12 mouse cellular contexts compared by ENCODE assay signal in genomic region chr10:70455886-70456305, GRCm38 (mm10). TPM values are rescaled to one million over a fixed set of nuclear protein-coding genes. Genes with fewer than 3 reads are reported as not detected.
DNase-seq lines count a peak whose midpoint lies in the region; ATAC-seq lines count a peak whose summit lies in the region.
"Had no signal": no experiment of that assay in that cellular context is flagged by ENCODE, and none has a peak within 500 bp of the region (broad histone marks: within the 10 kb centered on the region; RNA-seq: fewer than 3 reads in every experiment).

No protein-coding gene starts in this region.

- ATAC-seq in erythroblast, adult 5-6 weeks (replicated peaks; ENCODE audit: low FRiP score, poor library complexity, severe bottlenecking), result no peak

- DNase-seq in layer of hippocampus, adult 8-10 months (ENCODE audit: low spot score in 2 of 2), result peak; percentile 57 to 58
- DNase-seq in layer of hippocampus, postnatal 10 days (ENCODE audit: low spot score in 2 of 2), result no peak
- DNase-seq in right cerebral cortex, adult 18-20 months, result peak; percentile 79
- DNase-seq in right cerebral cortex, postnatal 14 days, result no peak
- DNase-seq in left cerebral cortex, adult 18-20 months (ENCODE audit: low spot score in 2 of 2), result peak; percentile 53 to 74
- peak; percentile 56 to 60 for DNase-seq in right cerebral cortex, postnatal 36 days (ENCODE audit: low spot score in 2 of 2)
- DNase-seq in spleen, postnatal 4 days (ENCODE audit: low spot score in 2 of 2), result no peak
- DNase-seq: adrenal gland, postnatal 36 days; cerebellum, postnatal 36 days; gastrocnemius, postnatal 25 days; midbrain, embryonic 14.5 days had no signal

RNA-seq across cellular contexts. Expression of gene Fam13c, which starts 15.6 kb away (rescaled TPM):
- total RNA-seq in layer of hippocampus, adult 8-10 months (2022), result 10 to 100 TPM; 80.3 to 85.3 (median 82.6) TPM
- 10 to 100 TPM; 60.0 to 61.9 TPM for total RNA-seq in layer of hippocampus, postnatal 10 days (2021)
- 10 to 100 TPM; 68.1 to 71.9 TPM for total RNA-seq in left cerebral cortex, adult 18-20 months (2021)
- total RNA-seq in erythroblast, adult 5-6 weeks (2015; ENCODE audit: low replicate concordance), result not detected in 2 replicates
- total RNA-seq in erythroblast, adult 5-6 weeks (2017; ENCODE audit: low replicate concordance), result not detected in 2 replicates

Comparison
In these comparisons a context has a peak if more than half of its experiments do, and no peak if none do; other contexts are left out.
1. DNase-seq: peak in layer of hippocampus, adult 8-10 months (2 of 2), right cerebral cortex, adult 18-20 months (single experiment), left cerebral cortex, adult 18-20 months (2 of 2) and right cerebral cortex, postnatal 36 days (2 of 2); none in layer of hippocampus, postnatal 10 days (0 of 2), right cerebral cortex, postnatal 14 days (single experiment) and spleen, postnatal 4 days (0 of 2).
2. RNA of gene Fam13c, which starts 15.6 kb away (total RNA-seq): 80.3 to 85.3 TPM in layer of hippocampus, adult 8-10 months, 68.1 to 71.9 TPM in left cerebral cortex, adult 18-20 months and 60.0 to 61.9 TPM in layer of hippocampus, postnatal 10 days; not detected in erythroblast, adult 5-6 weeks; every median in the first group is over 10 times any median in the second.